Mouse (Mus musculus): ENCODE results near the gene Ap1m2.
"Not testable (repeated sequence)": the region's sequence is repeated elsewhere in the genome, so short reads cannot be mapped to it uniquely, and the experiment has no call there.

Gene Ap1m2

DNA sequence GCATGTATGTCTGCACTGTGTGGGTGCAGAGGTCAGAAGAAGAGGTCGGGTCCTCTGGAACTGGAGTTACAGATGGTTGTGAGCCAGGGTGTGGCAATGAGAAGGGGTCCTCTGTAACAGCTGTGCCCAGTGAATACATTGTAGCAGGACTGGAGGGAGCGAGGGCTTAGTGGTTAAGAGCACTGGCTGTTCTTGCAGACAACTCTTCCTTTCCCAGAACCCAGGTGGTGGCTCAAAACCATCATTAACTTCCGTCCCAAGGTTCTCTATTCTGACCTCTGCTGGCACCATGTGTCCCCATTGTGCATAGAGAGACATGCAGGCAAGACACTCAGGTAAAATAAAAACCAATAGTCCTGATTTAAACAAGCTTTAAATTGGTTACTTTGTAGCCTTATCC, 15.4 kb upstream of the Ap1m2 start:
- DNase-seq, result no peak

DNA sequence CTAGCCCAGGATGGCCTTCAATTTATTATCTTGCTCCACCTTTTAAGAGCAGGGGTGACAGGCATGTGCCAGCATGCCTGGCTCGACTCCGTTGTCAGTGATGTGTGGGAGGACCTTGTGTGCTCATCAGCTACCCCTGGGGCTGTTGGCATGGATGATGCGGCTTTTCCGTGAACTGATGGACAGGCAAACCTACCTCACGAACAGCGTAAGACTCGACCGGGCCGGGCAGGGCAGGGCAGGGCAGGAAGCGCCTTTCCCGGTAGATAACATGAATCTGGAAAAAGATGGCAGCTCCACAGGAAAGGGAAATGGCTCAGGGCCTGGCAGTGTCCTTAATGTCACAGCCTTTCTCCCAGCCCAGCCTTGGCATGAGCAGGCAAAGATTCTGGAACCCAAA, 12.1 kb upstream of the Ap1m2 start:
- peak in 1 of 2 experiments; percentile 40 for DNase-seq

GRCm38 (mm10) chr9:21322917-21323297, 10.8 kb upstream of the Ap1m2 start:
- not testable (repeated sequence) for DNase-seq

DNA sequence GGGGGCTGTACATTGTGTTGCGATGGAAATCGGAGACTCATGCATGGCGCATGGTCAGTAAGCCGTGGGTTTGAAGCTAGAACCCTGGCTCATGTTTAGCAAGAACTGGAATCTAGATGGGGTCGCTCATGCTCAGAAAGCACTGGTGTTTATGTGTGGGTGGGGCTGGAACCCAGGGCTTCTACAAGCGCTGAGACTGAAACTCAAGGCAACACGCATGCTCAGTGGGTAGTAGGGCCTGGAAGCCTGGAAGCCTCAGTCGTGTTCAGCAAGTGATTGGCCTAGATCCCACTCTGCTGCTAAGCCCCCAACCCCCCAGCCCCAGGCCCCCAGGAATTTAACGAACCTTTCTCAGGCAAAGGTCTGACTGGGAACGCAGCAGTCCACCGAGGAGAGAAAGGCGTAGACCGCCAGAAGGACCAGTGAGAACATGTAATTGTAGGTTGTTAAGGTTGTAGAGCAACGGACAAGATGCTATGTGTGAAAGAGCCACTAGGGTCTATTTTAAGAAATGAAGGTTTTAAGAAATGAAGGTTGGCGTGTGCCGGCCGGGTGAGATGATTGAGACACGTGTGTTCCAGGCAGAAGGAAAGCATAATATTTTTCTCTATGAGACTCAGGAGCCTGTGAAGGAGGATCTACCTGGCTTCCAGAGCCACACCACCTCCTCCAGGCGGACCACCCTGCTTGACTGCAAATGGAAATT, 10.2 kb upstream of the Ap1m2 start:
- no peak for DNase-seq

DNA sequence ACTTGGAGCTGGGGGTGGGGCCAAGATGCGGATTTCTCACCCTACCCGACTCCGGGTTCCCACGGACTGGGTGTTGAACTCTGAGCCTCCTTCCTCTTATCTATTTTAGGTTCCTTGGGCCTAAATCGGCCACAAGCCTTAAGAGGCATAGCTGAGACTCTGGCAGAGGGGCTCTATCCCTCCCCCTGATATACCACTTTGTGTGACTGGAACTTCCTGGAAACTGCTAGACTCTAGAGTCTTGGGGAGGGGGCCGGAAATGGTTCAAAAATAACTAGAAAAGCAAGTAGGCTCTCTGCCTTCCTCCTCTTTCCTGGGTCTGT, 9.3 kb upstream of the Ap1m2 start:
- peak; percentile 53 to 56 for DNase-seq

- DNase-seq, result peak; percentile 89 to 93
These were observed 8.7 kb upstream of the Ap1m2 start, which contains the start of gene Slc44a2 for GRCm38 (mm10) chr9:21320619-21321512. Gene Slc44a2 (plus strand): TSS chr9:21320698.

GRCm38 (mm10) chr9:21320280-21320618, 8.1 kb upstream of the Ap1m2 start:
- DNase-seq, result no peak

DNA sequence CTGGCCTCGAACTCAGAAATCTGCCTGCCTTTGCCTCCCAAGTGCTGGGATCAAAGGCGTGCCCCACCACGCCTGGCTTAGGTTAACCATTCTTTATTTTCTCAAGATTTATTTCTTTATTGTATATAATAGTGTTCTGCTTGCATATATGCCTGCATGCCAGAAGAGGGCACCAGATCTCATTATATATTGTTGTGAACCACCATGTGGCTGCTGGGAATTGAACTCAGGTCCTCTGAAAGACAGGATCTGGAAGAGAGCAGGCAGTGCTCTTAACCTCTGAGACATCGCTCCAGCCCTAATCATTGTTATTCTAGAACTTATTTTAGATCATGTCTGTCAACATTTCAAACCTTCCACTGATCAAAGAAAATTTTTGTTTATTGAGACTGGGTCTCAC, 7.4 kb upstream of the Ap1m2 start:
- DNase-seq, result no peak

DNA sequence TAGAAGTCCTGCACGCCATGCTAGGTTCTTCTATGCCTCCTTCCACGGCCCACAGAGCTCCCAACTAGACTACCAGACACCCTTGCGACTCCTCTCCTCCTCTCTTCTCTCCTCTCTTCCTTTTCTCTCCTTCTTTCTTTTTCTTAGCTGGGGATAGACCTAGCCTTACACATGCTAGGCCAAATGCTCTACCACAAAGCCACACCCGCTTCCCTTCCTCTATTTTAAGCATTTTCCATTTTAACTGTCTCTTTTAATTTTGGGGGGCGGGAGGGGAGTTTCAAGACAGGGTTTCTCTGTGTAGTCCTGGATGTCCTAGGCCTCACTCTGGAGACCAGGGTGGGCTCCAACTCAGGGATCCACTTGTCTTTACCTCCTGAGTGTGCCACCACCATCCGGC, 6.7 kb upstream of the Ap1m2 start:
- no peak for DNase-seq

DNA sequence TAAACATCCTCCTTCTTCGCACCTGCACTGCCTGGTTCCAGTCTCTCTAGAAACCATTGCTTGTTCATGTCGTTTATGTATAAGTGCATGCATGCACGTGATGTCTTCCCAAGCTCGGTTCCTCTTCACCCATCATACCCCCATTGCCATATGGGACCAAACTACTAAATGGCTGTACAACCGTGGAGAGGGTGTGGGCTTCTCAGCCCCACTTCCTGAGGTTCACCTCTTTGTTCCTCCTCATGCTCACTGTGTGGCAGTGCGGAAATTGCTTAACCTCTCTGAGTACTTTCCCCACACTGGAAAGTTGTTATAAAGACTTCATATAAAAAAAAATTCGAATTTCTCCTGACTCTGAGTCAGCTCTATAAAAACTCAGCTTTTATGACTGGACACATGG, 4.6 kb upstream of the Ap1m2 start:
- no peak for DNase-seq

DNA sequence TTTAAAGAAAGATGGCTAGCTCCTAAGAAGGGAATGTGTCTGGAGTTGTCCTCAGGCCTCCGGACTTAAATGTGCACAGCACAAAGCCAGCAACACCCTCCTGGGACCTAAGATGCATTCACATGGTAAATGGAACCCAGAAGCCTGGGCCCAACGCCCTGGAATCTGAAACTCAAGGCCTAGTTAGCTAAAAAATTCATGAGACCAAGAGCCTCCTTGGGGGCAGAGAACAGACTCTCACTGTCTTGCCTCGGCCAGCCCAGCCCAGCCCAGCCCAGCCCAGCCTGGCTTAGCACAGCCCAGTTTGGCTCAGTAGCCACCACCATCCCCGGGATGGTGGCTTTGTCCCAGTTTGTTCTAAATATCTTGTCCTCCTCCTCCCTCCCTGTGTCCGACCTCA, 3.3 kb upstream of the Ap1m2 start:
- no peak for DNase-seq

DNA sequence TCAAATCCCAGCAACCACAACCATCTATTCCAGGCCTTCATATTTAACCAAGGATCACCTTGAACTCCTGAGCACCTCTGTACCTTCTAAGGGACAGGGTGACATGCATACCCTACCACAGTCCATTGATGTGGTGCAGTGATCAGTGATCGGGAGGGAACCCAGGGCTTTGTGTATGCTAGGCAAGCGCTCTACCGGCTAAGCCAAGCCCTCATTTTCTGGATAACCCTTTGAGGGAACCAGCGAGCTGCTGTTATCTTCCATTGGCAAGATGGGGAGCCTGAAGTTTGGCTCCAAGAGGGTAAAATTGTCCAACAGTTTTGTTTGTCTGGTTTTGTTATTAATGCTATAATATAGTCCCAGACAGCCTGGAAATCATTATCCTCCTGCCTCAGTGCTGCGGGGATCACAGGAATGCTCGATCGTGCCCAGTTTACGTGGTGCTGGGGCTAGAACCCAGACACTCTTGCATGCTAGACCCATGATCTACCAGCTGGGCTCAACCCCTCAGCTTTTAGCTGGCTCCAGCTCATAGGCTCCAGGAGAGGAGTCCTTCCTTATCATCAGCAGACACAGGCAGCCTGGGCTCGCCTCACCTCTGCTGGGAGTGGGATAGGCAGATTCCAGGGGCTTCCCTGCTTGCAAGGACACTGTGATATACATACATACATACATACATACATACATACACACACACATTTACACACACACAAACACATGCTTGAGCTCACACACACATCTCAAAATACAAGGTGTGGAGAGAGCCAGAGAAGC, 2.4 kb upstream of the Ap1m2 start:
- DNase-seq, result no peak

DNA sequence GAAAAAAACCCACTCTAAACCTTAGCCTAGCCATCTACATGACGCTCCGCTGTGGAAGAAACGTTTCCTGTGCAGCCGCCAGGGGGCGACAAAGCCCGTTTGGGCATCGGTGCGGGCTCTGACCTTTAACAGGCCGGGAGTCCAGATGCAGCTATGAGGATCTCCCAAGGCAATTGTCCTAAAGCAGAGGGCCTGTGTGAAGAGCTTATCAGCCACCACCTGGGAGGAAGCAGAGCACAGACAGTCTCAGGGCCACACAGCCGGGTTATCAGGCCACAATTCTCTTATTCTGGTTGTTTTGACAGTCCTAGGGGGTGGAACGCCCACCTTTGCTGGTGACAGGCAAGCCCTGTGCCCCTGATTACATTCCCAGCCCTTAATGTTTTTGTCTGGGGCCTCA, 1.3 kb upstream of the Ap1m2 start:
- DNase-seq, result peak; percentile 93 to 94

- no peak for DNase-seq
These were observed 442 bp downstream of the Ap1m2 start for GRCm38 (mm10) chr9:21311695-21312094.

- DNase-seq, result peak in 1 of 2 experiments; percentile 60
These were observed 2.9 kb downstream of the Ap1m2 start for GRCm38 (mm10) chr9:21309150-21309741.

- no peak for DNase-seq
These were observed 7.1 kb downstream of the Ap1m2 start for GRCm38 (mm10) chr9:21305065-21305464.

GRCm38 (mm10) chr9:21299014-21299413, 13.1 kb downstream of the Ap1m2 start:
- DNase-seq, result no peak

- DNase-seq, result no peak
These were observed 19.9 kb downstream of the Ap1m2 start for GRCm38 (mm10) chr9:21292271-21292670.

DNA sequence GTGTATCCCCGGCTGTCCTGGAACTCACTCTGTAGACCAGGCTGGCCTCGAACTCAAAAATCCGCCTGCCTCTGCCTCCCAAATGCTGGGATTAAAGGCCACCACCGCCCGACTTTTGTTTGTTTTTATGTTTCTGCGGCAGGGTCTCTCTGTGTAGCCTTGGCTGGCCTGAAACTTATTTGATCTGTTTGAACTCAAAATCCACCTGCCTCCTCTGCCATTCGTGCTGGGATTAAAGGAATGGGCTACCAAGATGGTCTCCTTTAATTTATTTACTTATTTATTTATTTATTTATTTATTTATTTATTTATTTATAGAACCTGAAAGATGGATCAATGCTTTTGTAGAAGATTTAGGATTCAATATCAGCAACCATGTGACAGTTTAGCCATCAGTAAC, 20.3 kb downstream of the Ap1m2 start:
- not testable (repeated sequence) for DNase-seq

DNA sequence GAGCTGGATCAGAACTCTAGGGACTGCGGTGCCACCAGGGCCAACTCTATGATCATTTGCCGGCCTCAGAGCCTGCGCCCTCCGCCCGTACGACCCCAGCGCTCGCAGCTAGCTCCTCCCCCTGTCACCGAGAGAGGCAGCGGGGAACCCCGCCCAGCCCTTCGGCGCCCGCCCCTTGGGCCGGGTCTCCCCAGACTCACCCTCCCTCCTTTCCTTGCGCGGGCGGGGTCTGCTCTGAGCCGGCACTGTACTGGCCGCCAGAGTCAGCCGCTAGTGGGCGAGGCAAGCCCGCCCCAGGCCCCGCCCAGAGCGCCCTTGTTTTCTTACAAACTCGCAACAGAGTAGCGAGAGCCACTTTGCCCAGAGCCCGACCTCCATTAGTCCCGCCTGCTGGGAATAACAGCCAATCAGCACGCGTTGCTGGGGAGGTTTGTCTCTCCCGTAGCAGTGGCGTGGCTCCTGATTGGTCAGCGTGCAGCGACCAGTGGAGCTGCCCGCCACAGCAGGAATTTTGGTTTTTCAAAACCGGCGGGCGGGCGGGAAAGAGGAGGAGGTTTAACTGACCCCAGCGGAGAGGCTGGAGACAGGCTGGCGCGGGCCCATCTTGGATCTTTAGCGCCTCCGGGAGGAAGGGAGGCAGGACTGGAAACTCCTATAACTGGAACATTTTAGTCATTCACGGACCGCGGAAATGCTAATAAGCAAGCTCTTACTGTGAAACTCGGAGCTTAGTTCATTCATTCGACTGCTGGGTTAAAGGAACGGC, 20.9 kb downstream of the Ap1m2 start, which contains the start of gene Cdkn2d:
Gene Cdkn2d (minus strand): TSS at position 386 of the 766 bp plus-strand sequence.
- peak; percentile 100 for DNase-seq

GRCm38 (mm10) chr9:21290589-21290988, 21.5 kb downstream of the Ap1m2 start:
- DNase-seq, result no peak

- no peak for DNase-seq
These were observed 22.8 kb downstream of the Ap1m2 start for GRCm38 (mm10) chr9:21289337-21289671.
